Mouse (Mus musculus) liver, postnatal 0 days (tissue): Measurements from ENCODE around the gene Sdk1.

Experiments used
- CTCF ChIP-seq: sonication (generic); IDR thresholded peaks from 2 replicates; pipeline ENCODE4 v1.5.1; 2016; ENCODE audit warnings: antibody characterized with exemption, low read depth
- EP300 ChIP-seq: IDR thresholded peaks from 2 replicates; pipeline ENCODE4 v1.6.1; 2016; ENCODE audit warnings: antibody characterized with exemption, low read depth, mild to moderate bottlenecking

DNA sequence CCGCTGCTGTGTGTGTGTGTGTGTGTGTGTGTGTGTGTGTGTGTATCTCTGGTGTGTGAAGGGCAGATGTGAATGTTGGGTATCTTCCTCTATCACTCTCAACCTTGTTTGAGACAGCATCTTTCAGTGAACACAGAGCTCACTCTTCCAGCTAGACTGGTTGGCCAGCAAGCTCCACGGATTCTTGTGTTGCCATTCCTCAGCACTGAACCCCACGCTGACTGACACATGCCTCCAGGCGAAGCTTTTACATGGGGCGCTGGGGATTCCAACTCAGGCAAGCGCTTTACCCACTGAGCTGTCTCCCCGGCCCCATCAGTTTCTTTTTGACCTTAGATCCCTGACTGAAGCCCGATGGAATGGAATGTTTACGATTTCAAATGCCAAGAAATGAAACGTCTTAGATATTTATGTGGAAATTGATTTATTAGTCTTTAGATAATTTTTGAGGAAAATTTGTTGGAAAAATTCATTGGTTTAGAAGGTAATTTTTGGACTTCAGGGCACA, 582.6 kb downstream of the Sdk1 start:
- TF ChIP-seq EP300, result no peak
- no peak for TF ChIP-seq CTCF
